Mouse (Mus musculus): ENCODE data around the gene Syna.

Syna gene

DNA sequence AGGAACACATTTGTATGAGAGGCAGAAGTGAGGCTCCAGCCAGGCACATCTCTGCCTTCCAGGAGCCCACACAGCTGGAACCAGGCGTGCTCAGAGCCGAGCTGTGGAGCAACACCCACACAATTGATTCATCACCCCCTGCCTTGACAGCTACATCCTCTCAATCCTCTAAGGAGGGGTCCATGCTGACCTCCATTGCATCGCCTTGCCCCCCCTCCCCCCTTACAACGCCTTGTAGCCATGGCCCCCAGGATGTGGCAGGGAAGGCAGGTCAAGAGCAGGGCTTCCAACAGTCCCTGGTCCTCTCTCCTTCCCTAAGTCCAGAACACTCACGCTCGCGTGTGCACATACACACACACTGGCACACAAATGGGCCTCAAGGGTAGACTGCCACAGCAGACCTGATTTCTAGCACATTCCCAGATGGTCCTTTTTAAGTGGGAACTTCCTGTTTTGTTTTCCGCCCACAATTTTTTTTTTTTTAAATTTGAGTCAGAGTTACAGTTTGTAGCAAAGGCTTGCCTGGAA lies 9.1 kb upstream of the Syna start:
- in situ Hi-C loops (cut with MboI, MseI), result no loop called here

DNA sequence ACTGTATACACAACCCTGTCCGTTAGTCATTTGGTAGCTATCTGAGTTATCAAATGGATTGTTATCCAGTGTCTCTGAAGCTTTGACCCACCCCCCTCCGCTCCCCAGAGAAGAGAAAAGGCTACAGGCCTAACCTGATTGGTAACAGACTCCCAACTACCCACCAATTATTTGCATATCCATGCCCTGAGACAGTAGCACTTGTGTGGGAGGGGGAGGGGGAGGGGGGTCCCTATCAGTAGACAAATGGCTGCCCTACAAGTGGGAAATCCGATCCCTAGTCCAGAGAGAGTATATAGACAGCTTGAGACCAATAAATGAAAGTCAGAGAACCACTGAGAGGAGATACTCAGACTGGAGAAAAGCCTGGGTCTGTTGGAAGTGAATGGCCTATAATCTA lies 8.1 kb upstream of the Syna start:
- in situ Hi-C loops (cut with MboI, MseI), result no loop called here

DNA sequence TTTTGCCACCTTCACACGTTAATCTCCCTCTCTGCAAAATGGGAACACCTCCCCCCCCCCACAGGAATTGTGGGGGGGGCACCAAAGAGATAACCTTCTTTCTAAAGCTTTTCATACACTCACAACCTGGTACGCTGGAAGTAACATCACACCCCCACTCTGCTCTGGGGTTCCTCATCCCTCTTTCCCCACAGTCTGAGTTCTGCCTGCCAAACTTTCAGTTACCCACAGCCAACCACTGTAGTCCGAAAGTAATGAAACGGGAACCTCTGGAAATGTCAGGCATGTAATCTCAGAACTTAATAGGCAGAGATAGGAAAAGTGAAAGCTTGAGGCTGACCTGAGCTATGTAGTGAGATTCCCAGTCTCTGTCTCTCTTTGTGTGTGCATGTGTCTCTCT lies 7.5 kb upstream of the Syna start:
- in situ Hi-C loops (cut with MboI, MseI), result no loop called here

DNA sequence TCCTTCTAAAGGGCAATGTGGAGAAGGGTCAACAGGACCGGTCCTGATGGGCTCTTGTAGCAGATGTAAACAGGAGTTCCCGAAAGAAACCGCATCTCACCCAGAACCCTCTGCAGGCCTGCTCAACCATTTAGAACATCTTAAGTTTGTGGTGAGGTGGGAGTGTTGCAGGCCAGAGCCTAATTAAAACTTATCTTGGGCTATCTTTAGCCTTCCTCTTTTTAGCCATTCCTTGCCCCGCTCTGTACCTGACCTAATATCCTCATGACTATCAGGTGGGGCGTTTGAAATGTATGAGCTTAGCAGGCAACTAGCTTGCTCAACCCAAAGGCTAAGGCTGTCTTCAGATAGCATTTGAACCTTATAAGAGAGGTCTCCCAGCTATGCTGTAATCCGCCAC lies 5.7 kb upstream of the Syna start:
- in situ Hi-C loops (cut with MboI, MseI), result no loop called here

DNA sequence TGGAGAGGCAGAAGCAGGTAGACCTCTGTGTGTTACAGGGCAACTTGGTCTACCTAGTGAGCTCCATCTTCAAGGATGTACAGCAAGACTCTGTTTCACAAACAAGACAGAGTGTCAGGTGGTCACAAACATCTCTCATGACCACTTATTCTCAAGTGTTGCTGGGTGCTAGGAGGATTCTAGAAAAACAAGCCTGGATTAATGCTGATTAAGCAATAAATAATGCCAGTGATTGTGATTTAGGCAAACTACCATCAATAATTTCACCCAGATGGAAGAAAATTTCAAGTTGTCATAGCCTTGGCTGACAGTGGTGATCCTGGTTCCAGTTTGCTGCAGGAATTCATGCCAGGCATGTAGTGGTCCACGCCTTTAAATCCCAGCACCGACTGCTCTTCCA lies 4.3 kb upstream of the Syna start:
- in situ Hi-C loops (cut with MboI, MseI), result no loop called here

DNA sequence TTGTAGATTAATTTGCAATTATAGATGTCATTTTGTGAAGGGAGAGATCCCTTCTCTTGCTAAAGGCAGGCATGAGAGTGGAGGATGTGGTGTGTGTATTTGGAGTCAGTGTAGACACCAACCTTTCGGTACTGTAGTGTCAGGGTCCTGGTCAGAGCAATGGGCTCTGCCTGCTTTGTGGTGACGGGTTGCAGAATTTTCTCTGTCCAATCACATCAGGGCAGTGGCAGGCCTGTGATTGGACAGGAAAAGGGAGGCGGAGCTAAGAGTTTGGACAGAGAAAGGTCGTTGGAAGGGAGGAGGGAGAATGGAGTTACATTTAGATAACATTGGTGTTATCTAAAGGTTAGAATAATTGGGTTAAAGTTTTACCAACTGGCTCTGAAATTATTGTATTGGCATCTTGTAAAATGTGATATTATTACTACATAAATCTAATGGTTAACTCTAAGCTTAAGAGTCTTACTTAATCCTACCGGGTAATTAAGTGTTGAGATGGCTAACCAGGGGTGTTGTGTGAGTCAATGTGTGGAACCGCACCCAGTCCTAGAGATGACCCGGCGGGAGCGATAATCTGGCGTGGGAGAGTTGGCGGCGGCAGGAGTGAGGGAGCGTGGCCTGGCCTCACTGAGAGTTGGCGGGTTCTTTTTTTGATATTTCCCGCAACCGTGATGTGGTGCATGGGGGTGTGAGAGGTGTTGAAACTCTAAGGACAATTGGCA lies 640 bp upstream of the Syna start:
- in situ Hi-C loops (cut with MboI, MseI), result no loop called here

DNA sequence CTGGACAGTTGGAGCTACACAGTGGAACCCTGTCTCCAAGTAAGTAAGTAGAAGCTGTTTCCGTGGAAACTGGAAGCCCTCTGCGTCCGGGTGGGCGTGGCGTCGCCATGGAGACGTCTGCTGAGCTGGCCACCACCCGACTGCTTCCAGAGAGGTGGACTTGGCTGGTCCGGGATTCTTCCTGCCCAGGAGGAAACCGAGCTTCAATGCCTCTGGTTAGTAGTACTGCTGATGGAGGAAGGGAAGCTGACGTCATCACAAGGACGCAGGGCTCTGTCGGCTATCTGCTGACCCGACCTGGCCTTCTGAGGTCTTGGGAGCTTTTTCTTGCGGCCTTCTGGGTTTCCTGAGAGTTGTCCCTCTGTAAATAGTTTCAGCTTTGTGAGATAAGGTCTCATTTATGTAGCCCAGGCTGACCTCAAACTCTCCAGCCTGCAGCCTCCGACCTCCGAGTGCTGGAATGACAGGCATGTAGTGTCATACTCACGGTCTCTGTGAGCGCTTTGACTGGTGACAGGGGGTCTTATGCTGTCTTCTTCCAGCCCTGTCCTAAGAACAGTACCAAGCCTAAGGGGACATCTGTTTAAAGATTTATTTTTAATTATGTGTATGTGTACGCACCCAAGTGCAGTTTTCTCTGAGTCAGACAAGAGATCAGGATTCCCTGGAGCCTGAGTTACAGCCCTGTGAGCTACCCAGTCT lies 4.4 kb downstream of the Syna start:
- in situ Hi-C loops (cut with MboI, MseI), result loop anchor here in 1 of 2 experiments (10.0 kb wide), 1 partner anchor 51 kb away; no protein-coding TSS in a partner anchor

DNA sequence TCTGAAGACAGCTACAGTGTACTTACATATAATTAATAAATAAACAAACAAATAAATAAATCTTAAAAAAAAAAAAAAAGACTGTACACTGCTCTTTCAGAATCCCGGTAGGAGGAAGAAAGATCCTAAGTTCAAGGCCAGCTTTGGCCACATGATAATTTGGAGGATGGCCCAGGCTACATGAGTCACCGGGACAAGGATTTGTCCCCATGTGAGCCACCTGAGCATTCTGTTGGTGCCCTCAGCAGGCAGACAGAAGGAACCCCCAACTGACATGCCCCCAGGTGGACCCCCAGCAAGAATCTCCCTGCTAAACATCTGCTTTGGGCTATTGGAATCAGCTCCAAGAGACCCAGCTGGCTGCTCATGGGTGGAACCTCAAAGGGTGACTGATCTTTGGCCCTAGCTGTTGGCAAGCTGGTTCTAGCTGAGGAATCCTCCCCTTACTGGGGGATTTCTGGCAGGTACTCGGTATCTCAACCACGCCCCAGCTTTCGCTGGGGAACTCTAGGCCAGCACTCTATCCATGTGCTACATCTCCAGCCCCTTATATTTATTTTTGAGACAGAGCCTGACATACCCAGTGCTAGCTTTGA lies 5.9 kb downstream of the Syna start:
- in situ Hi-C loops (cut with MboI, MseI), result loop anchor here in 1 of 2 experiments (10.0 kb wide), 1 partner anchor 49 kb away; no protein-coding TSS in a partner anchor

DNA sequence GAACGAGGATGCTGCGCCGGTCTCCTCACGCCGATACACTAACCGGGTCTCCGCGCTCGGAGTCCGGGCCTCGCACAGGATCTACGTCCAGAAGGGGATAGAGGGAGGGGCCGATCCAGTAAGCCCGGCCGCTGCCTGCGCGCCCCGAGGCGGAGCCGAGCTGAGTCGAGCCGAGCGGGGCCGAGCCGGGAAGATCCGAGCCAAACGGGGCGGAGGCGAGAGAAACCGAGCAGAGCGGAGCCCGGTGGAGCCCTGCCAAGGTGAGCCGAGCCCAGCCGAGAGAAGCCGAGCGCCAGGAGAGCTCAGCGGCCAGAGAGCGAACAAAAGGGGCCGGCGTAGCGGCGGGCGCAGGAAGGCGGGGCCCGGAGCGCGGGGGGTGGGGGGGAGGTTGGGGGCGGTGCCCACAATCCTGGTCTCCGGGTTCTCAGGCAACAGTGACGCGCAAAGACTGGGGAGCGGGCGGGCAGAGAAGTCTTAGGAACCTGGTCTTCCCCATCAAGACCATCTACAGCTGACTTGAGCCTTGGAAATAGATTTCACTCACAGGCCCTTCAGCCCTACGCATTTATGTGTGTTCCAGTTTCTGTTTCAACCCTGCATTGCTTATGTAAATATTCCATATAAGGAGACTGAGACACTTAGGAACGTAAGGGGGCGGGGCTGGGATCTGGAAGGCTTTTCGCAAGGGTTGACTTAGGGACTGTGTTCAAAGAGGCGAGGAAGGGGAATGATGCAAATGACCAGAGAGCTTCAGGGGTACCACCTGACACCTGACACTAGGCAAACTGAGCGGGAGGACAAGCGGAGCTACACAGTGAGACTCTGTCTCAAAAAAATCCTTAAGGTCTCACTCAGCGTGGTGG lies 7.6 kb downstream of the Syna start, which contains the start of gene Clip2:
TSS of gene Clip2 (minus strand) at position 325 of the 863 bp plus-strand sequence.
- in situ Hi-C loops (cut with MboI, MseI), result loop anchor here in 1 of 2 experiments (10.0 kb wide), 1 partner anchor 48 kb away; no protein-coding TSS in a partner anchor

DNA sequence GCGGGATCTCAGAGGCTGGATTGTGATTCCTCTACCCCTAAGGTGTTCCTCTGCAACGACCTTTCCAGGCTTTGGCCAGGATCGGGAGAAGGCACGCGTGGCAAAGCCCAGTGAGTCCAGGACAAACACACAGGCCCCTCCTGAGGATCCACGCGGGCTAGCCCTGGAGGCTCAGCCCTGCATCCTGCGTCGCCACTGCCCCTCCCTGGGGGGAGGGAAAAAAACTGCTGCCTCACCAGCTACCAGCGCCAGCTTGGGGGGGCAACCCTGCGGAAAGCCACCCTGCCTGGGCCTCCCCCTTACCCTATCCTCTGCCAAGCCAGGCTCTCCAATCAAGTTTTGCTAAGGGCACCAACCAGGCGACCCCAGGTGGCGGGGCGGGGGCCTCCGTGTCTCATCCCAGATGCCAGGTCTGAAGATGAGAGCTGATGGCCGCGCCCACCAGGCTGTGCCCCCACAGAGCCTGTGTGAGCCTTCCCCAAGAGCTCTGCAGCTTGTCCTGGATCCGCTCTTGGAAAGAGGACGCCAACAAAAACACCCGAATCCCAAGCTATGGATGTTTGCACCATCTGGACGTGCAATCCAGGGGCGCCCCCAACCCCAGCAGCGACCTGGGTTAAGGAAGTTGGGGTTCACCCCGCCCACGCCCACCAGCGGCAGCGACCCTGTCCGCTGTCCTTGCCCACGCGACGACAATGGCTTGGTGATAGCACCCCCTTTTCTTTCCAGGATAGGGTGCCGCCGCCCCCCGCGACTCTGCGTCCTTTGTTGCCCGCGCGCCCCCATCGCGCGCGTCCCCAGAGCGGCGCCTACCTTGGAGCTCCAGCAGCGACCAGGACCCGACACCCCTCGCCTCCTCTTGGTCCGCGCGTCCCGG lies 8.5 kb downstream of the Syna start:
- in situ Hi-C loops (cut with MboI, MseI), result loop anchor here in 1 of 2 experiments (10.0 kb wide), 1 partner anchor 47 kb away; no protein-coding TSS in a partner anchor

DNA sequence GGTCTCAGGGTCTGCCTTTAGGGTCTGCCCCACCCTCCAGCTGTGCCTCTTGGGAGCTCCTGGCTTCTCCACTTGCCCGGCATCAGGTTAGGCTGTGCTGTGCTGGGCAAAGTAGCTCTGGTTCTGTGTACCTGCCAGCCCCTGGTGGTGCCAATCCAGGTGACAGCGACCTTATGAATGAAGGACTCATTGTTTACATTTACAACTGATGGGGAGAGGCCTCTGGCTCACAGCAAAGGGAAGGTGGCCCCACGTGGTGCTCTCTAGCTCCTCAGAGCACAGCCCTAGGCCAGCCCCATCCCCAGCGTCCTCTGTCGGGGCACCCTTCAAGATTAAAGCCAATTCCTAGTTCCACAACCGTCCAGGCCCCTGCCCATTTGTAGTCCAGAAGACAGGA lies 9.1 kb downstream of the Syna start:
- in situ Hi-C loops (cut with MboI, MseI), result loop anchor here in 1 of 2 experiments (10.0 kb wide), 1 partner anchor 46 kb away; no protein-coding TSS in a partner anchor

DNA sequence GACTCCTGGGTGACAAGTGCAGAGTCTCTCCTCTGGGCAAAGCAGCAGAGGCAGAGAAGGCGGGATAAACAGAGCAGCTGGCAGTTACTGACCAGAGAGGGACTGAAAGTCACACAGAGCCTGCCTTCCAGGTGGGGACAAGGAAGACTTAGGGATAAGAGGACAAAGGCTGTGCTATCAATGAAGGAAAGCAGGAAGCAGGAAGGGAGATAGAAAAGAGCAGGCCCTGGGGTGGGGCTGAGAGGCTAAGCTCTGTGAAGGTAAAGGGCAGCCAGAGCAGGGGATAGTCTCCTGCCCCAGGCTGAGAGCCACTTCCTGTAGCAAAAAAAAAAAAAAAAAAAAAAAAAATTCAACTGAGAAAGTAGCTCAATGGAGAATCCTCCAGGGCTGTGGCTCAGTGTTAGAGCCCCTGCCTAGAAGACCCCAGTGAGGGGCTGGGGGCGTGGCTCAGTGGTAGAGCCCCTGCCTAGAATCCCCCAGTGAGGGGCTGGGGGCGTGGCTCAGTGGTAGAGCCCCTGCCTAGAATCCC lies 10.3 kb downstream of the Syna start:
- in situ Hi-C loops (cut with MboI, MseI), result loop anchor here in 1 of 2 experiments (10.0 kb wide), 1 partner anchor 45 kb away; no protein-coding TSS in a partner anchor

DNA sequence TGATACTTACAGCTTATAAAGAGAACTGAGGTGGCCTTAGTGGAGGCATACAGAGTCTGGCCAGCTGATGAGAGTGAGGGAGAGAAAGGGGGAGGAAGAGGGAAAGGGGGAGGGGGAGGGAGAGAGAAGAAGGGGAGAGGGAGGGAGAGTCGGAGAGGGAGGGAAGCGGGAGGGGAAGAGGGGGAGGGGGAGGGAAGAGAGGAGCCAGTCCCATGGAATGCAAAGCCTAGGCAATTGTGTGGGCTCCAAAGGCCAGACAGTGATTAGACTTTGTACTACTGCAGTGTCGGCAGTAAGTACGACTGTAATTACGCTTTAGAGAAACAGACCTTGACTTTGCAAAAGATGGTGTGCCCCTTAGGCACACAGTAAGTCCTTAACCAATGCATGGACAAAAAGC lies 11.7 kb downstream of the Syna start:
- in situ Hi-C loops (cut with MboI, MseI), result no loop called here

DNA sequence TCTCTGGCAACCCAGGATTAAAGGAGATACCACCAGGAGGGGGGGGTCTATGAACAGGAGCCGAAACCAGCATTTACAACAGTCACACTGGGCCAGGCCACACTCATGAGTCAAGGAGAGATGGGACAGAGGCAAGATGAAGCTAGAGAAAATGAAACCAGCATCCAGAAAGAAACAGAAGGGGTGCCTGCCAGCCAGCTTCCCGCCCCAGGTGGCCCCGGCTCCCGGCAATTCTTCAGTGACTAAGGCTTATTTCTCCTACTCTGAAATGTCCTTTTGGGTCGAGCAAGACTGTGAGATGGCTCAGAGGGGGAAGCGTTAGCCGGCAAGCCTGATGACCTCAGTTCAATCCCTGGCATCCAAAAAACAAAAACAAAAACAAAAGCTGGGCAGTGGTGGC lies 13.2 kb downstream of the Syna start:
- in situ Hi-C loops (cut with MboI, MseI), result no loop called here

DNA sequence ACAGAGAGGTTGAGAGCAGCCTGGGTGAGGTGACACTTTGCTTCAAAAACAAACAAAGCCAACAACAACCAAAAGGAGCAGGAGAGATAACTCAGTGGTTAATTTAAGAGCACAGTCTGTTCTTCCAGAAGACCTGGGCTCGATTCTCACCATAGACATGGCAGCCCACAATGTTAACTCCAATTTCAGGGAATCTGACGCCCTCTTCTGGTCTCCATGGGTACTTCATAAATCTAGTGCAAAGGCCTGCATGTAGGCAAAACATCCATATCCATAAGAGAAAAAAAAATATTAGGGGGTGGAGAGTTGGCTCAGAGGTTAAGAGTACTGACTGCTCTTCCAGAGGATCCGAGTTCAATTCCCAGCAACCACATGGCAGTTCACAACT lies 14.7 kb downstream of the Syna start:
- in situ Hi-C loops (cut with MboI, MseI), result no loop called here

DNA sequence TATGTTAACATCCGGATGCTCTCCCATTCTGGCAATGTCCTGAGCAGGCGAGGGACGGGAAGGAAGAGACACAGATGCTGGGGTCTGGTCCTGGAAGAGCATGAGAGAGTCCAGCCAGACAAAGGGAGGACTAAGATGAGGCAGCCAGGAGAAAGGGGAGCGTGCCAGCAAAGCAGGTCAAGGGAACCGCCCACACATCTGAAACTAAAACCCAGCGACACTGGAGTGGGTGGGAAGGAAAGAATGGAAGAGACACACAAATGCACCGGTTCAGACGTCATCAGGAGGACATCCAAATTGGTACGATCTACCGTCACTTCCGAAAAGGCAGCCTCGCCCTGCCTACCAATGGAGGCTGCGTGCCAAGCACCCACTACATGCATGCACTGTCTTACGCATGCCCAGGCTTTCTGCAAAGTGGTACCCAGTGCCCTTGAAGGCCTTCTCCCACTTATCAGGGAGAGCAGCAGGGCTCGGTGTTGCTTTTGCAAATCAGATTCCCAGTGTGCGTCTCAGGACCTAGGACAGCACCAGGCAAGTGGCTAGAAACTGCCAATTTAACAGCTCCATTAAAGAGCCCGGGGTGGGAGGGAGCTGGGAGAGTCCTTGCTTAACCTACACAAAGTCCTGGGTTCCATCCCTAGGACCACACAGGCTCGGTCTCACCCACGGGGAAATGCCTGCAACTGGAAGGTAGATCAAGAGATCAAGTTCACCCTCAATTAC lies 15.3 kb downstream of the Syna start:
- in situ Hi-C loops (cut with MboI, MseI), result loop anchor here in 1 of 2 experiments (5.0 kb wide), 1 partner anchor 42 kb away; no protein-coding TSS in a partner anchor

DNA sequence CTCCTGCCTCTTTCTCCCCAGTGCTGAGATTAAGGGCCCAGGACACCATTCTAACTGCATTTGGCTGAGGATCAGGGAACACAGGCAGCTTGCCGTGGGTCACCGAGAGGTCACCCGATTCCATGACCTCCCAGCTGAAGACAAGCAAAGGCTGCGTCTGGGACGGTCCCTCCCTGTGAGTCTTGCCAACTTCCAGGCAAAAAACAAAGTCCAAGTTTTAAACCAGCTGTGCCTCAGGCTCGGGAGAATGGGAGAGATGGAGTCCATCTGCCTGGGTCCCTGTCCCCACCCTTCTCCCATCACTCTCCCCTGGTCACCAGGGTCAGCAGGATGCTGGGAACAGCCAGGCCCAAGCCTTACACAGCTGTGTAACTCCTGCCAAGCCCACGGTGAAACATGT lies 18.3 kb downstream of the Syna start:
- in situ Hi-C loops (cut with MboI, MseI), result loop anchor here in 1 of 2 experiments (5.0 kb wide), 1 partner anchor 39 kb away; no protein-coding TSS in a partner anchor

DNA sequence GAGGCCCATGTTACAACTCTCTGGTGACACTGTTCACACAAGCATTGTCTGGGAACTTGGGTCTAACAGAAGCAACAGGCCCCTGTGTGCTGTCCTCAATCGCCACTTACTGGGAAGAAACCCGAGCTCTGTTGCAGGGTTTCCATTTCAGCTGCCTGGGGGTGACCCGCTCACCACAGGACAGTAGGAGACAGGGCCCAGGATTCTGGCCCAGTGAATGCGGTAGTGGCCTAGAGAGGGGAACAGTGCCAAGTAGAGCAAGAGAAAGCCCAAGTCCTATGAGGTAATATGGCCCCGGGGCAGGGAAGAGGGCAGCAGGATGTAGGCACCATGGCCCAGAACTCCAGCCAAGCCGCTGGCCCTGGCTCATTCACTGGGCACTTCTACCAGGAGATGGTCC lies 19.1 kb downstream of the Syna start:
- in situ Hi-C loops (cut with MboI, MseI), result loop anchor here in 1 of 2 experiments (5.0 kb wide), 1 partner anchor 39 kb away; no protein-coding TSS in a partner anchor

DNA sequence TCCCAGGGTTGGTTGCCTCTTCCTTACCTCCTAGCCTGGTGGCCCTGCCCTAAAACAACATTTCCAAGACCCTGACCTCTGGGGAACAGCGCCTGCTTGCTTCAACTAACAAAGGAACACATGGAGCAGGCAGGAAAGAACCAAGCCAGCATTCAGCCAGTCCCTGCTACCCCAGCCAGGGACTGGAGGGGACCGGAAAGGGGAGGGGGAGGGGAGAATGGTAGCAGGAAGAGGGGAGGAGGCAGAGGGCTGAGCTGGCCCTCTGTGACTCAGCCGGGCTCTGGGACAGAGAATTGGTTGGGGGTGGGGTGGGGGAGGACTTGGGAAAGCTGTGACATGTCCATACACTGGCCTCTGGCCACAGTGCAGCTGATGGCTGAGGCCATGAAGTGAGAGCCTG lies 20.1 kb downstream of the Syna start:
- in situ Hi-C loops (cut with MboI, MseI), result loop anchor here in 1 of 2 experiments (5.0 kb wide), 1 partner anchor 38 kb away; no protein-coding TSS in a partner anchor

Data from T-helper 17 cell (primary cell).